Mouse (Mus musculus) thymus, adult 2 months (tissue): Measurements from ENCODE around the gene Il25.

Source experiments
- CTCF ChIP-seq: fragments of 200-500 bp; IDR thresholded peaks from 2 replicates; pipeline ENCODE4 v1.5.1; 2012; ENCODE audit warnings: mild to moderate bottlenecking, control low read depth, low read length, moderate library complexity, borderline replicate concordance; ENCODE audit not compliant: control insufficient read depth, poor library complexity, insufficient read depth; ENCODE audit errors: extremely low read depth
- POLR2A ChIP-seq: fragments of 200-500 bp; IDR thresholded peaks from 2 replicates; pipeline ENCODE4 v1.6.1; 2012; ENCODE audit warnings: mild to moderate bottlenecking, low read length, control low read depth, moderate library complexity; ENCODE audit not compliant: control insufficient read depth, poor library complexity, insufficient read depth; ENCODE audit errors: extremely low read depth

- TF ChIP-seq POLR2A (no peak), CTCF (no peak)
Observed at GRCm38 (mm10) chr14:54954474-54954873, 22.0 kb downstream of the Il25 start.
